Mouse (Mus musculus): Measurements from ENCODE around the gene Bbs9.
"Not testable (repeated sequence)": the region's sequence is repeated elsewhere in the genome, so short reads cannot be mapped to it uniquely, and the experiment has no call there.

Bbs9 gene

GRCm38 (mm10) chr9:22848800-22849199 lies 373.3 kb downstream of the Bbs9 start:
- no peak for DNase-seq (ENCODE audit: low read depth, low spot score)

GRCm38 (mm10) chr9:22849212-22849611 lies 373.7 kb downstream of the Bbs9 start:
- no peak for DNase-seq (ENCODE audit: low read depth, low spot score)

DNA sequence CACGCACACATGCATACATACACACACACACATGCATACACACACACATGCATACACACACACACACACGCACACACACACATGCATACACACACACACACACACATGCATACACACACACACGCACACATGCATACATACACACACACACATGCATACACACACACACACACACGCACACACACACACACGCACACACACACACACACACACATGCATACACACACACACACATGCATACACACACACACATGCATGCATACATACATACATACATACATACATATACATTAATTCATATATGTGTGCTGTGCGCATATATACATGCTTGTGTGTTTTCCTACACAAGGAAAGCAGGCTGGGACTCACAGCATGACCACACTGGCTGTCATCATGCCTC lies 393.6 kb downstream of the Bbs9 start:
- DNase-seq (ENCODE audit: low read depth, low spot score): not testable (repeated sequence)

DNA sequence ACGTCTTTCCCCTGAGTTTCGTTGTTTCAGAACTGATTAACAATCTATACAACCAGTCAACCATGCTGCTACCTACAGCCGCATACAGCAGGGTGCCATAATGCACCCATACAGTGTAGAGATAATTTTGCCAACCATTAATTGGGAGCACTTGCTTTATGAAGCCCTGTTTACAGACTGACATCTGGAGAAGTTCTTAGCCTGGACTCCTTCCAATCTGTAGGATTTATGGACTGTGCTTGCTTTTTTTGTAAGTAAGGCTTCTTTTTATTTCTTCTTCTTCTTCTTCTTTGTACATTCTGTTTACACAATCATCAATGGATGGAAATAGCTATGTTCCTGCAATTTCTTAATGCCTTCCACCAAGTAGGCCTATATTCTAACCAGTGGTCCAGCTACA lies 395.1 kb downstream of the Bbs9 start:
- no peak for DNase-seq (ENCODE audit: low read depth, low spot score)

- no peak for DNase-seq (ENCODE audit: low read depth, low spot score)
These were observed 399.7 kb downstream of the Bbs9 start for GRCm38 (mm10) chr9:22875231-22875630.

DNA sequence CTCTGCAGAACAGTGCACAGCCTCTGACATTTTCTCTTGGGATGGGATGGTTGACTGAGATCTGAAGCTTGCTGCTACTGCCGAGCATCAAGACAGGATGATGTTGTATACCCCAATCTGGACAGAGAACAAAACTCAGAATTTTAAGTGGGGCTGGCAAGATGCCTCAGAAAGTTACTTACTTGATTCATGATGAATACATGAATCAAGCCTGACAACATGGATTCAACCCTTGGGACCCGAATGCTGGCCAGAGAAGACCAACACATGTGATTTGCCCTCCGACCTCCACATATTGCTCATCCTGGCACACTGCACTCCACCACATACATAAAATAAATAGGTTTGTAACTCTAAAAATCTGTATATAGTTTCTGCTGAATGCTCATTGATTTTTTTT lies 403.8 kb downstream of the Bbs9 start:
- DNase-seq (ENCODE audit: low read depth, low spot score): no peak

DNA sequence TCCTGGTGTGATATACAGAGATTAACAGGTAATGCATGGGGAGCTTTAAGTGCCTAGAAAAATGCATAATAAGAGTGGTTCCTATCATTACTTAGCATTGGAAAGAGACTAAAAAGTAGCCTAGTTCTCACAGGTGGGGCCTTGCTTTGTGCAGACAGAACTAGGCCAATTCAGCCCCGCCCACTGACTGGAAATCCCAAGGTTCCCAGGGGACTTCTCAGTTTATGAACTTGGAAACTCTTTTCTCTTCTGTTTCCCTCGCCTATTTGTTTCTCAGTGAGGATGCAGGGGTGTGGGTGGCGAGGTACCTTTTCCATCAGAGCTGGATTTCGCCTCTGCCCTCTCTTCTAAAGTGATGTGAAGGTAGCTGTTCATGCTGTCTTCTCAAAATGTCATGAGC lies 410.8 kb downstream of the Bbs9 start:
- DNase-seq (ENCODE audit: low read depth, low spot score): no peak

DNA sequence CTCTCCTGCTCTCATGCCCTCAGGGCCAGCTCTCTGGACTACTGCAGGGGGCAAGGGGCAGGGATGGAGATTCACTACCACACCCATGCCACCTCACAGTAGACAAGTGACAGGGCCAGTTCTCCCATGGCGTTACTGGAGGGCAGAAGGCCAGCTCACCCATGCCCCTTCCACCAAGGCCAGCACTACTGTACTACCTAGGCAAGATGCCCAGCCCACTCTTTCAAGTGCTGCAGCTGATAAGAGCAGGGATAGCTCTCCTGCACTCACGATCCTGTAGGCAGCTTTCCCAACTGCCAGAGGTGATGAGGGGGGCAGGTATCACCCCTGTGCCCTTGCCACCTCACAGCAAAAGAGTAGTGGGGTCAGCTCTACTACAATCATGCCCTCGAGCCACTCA lies 429.9 kb downstream of the Bbs9 start:
- DNase-seq (ENCODE audit: low read depth, low spot score): no peak

DNA sequence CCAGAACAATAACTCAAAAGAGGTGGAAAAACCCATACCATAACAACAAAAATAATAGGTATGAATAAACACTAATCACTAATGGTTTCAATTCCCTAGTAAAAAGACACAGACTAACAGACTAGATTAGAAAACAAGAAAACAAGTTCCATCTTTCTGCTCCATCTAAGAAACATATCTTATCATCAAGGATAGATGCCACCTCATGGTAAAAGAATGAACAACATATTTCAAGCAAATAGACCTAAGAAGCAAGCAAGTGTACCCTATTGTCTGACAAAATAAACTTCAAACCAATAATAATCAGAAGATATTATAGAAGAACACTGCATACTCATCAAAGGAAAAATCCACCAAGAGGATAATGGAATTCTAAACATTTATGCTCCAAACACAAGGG lies 441.3 kb downstream of the Bbs9 start:
- DNase-seq (ENCODE audit: low read depth, low spot score): no peak

GRCm38 (mm10) chr9:22935645-22936044 lies 460.1 kb downstream of the Bbs9 start:
- no peak for DNase-seq (ENCODE audit: low read depth, low spot score)

Measured in WW6 (cell line).